Mouse (Mus musculus) forebrain, embryonic 16.5 days (tissue): ENCODE measurements around the gene Emilin3. TPM values are rescaled to one million over a fixed set of nuclear protein-coding genes. Genes with fewer than 3 reads are reported as not detected.

Experiments used
- ATAC-seq: fragments of 200-750 bp; cut with Nextera tagmentation; 2 replicates; pipeline ENCODE4 v1.8.0; 2017; ENCODE audit warnings: mild to moderate bottlenecking, moderate library complexity
- H3K27ac ChIP-seq: fragments of 300-500 bp; sonication (generic); 2 replicates; pipeline ENCODE4 v1.5.1; 2014; ENCODE audit warnings: low read length, control low read depth
- H3K27me3 ChIP-seq: fragments of 300-500 bp; sonication (generic); replicated peaks from 2 replicates; pipeline ENCODE4 v1.6.1; 2014; ENCODE audit warnings: low read length; ENCODE audit not compliant: control insufficient read depth, insufficient read depth
- H3K36me3 ChIP-seq: fragments of 300-500 bp; sonication (generic); 2 replicates; pipeline ENCODE4 v1.6.1; 2014; ENCODE audit not compliant: control insufficient read depth, insufficient read depth
- H3K4me1 ChIP-seq: fragments of 300-500 bp; sonication (generic); replicated peaks from 2 replicates; pipeline ENCODE4 v1.6.1; 2014; ENCODE audit warnings: low read length; ENCODE audit not compliant: control insufficient read depth, insufficient read depth
- H3K4me2 ChIP-seq: fragments of 300-500 bp; sonication (generic); 2 replicates; pipeline ENCODE4 v1.6.1; 2014; ENCODE audit warnings: mild to moderate bottlenecking, low read length, control low read depth
- H3K4me3 ChIP-seq: fragments of 300-500 bp; sonication (generic); replicated peaks from 2 replicates; pipeline ENCODE4 v1.5.1; 2014; ENCODE audit warnings: mild to moderate bottlenecking, low read length, control low read depth
- H3K9ac ChIP-seq: fragments of 300-500 bp; sonication (generic); replicated peaks from 2 replicates; pipeline ENCODE4 v1.6.1; 2014; ENCODE audit warnings: low read depth, low read length, control low read depth
- H3K9me3 ChIP-seq: fragments of 300-500 bp; sonication (generic); 2 replicates; pipeline ENCODE4 v1.6.1; 2016; ENCODE audit warnings: low read length; ENCODE audit not compliant: control insufficient read depth
- whole genome bisulfite sequencing: fragments of 180-500 bp; shearing (Covaris S2); extraction: QIAGEN DNeasy Blood & Tissue Kit; methylation state at CpG from one replicate; pipeline ENCODE4 v1.1.7; 2014; 5-methylcytosine and 5-hydroxymethylcytosine counted together
- polyA plus RNA-seq: library from polyadenylated mRNA; unstranded; fragments of >200 nt; fragmentation: Nextera tagmentation; extraction: Ambion mirVana; gene quantifications from 2 replicates; pipeline ENCODE4 v1.2.1, GENCODE M21; 2015

Emilin3 gene
- polyA plus RNA-seq, 1 experiment from 2014 or later = 0.43 TPM

GRCm38 (mm10) chr2:160871310-160871709 is 40.8 kb downstream of the Emilin3 start:
- H3K4me1 ChIP-seq = peaks cover 13% of the 10 kb centered on the region
- ATAC-seq = no peak
- no peaks in the 10 kb centered on the region for H3K9me3 ChIP-seq
- no peaks in the 10 kb centered on the region for H3K36me3 ChIP-seq
- WGBS = 66% methylated on average over 3 of the region's 3 CpGs
- peak overlapping the region; percentile 36; the same call in 1 of the 2 replicates for H3K9ac ChIP-seq
- peak overlapping the region; percentile 20 for H3K4me3 ChIP-seq
- peak overlapping the region; percentile 42 for H3K4me2 ChIP-seq
- no peak overlapping the region for H3K27ac ChIP-seq
- no peaks in the 10 kb centered on the region for H3K27me3 ChIP-seq

GRCm38 (mm10) chr2:160869446-160869845 is 42.7 kb downstream of the Emilin3 start:
- Histone ChIP-seq H3K27ac (no peak overlapping the region), H3K4me1 (peaks cover 13% of the 10 kb centered on the region), H3K36me3 (no peaks in the 10 kb centered on the region), H3K9me3 (no peaks in the 10 kb centered on the region), H3K9ac (no peak overlapping the region), H3K4me3 (no peak overlapping the region), H3K27me3 (no peaks in the 10 kb centered on the region), H3K4me2 (no peak overlapping the region)
- no peak for ATAC-seq
- WGBS = 81% methylated on average over 3 of the region's 3 CpGs

- no peak overlapping the region for H3K4me3 ChIP-seq
- no peaks in the 10 kb centered on the region for H3K36me3 ChIP-seq
- H3K9ac ChIP-seq = no peak overlapping the region
- WGBS = 60% methylated on average over 2 of the region's 2 CpGs
- no peak overlapping the region for H3K27ac ChIP-seq
- H3K4me2 ChIP-seq = no peak overlapping the region
- ATAC-seq = no peak
- H3K9me3 ChIP-seq = no peaks in the 10 kb centered on the region
- no peaks in the 10 kb centered on the region for H3K4me1 ChIP-seq
- H3K27me3 ChIP-seq = no peaks in the 10 kb centered on the region
Measured at GRCm38 (mm10) chr2:160865266-160865665, 46.9 kb downstream of the Emilin3 start.

- H3K9ac ChIP-seq = no peak overlapping the region
- no peak overlapping the region for H3K27ac ChIP-seq
- H3K4me2 ChIP-seq = no peak overlapping the region
- H3K27me3 ChIP-seq = no peaks in the 10 kb centered on the region
- ATAC-seq = no peak
- H3K4me3 ChIP-seq = no peak overlapping the region
- no peaks in the 10 kb centered on the region for H3K9me3 ChIP-seq
- WGBS = 93% methylated on average over 1 of the region's 1 CpGs
- no peaks in the 10 kb centered on the region for H3K36me3 ChIP-seq
- no peaks in the 10 kb centered on the region for H3K4me1 ChIP-seq
Measured at GRCm38 (mm10) chr2:160864112-160864511, 48.0 kb downstream of the Emilin3 start.

GRCm38 (mm10) chr2:160860363-160860762 is 51.8 kb downstream of the Emilin3 start:
- H3K9ac ChIP-seq = no peak overlapping the region
- 73% methylated on average over 1 of the region's 1 CpGs for WGBS
- H3K27me3 ChIP-seq = no peaks in the 10 kb centered on the region
- no peaks in the 10 kb centered on the region for H3K4me1 ChIP-seq
- no peak overlapping the region for H3K27ac ChIP-seq
- H3K4me3 ChIP-seq = no peak overlapping the region
- H3K9me3 ChIP-seq = no peaks in the 10 kb centered on the region
- no peaks in the 10 kb centered on the region for H3K36me3 ChIP-seq
- no peak for ATAC-seq
- H3K4me2 ChIP-seq = no peak overlapping the region

Other genes with a start within 250 kb of the Emilin3 start
- gene Plcg1, start 181.0 kb downstream of the Emilin3 start, polyA plus RNA-seq = 83.2 and 84.4 TPM in 2 replicates
- gene Zhx3, start 39.3 kb downstream of the Emilin3 start, polyA plus RNA-seq = 21.7 and 23.9 TPM in 2 replicates
- 0.17 TPM in 1 of 2 replicates, not detected in the other for gene Lpin3, start 31.7 kb downstream of the Emilin3 start, polyA plus RNA-seq
- 33.5 and 37.0 TPM in 2 replicates for gene Chd6, start 196.7 kb upstream of the Emilin3 start, polyA plus RNA-seq